Mouse (Mus musculus) limb, embryonic 11.5 days (tissue): Measurements from ENCODE around the gene H2-T3. TPM values are rescaled to one million over a fixed set of nuclear protein-coding genes. Genes with fewer than 3 reads are reported as not detected.
A peak's percentile ranks its signal among the peaks of the same experiment; 100 is the strongest.
"Not testable (repeated sequence)": the region's sequence is repeated elsewhere in the genome, so short reads cannot be mapped to it uniquely, and the experiment has no call there.

Experiments
- ATAC-seq: fragments of 200-750 bp; cut with Nextera tagmentation; 2 replicates; pipeline ENCODE4 v1.8.0; 2017; ENCODE audit warnings: low read depth; ENCODE audit not compliant: insufficient number of reproducible peaks, low FRiP score, low TSS enrichment
- DNase-seq: peaks from one replicate; pipeline ENCODE4 v3.0.0-alpha.2; 2015; ENCODE audit warnings: low spot score
- H3K27ac ChIP-seq: fragments of 300-500 bp; sonication (generic); replicated peaks from 2 replicates; pipeline ENCODE4 v1.5.1; 2014; ENCODE audit warnings: low read depth, mild to moderate bottlenecking, low read length
- H3K27me3 ChIP-seq: fragments of 300-500 bp; sonication (generic); 2 replicates; pipeline ENCODE4 v1.6.1; 2014; ENCODE audit warnings: mild to moderate bottlenecking, low read length, mixed read lengths; ENCODE audit not compliant: control insufficient read depth, insufficient read depth
- H3K36me3 ChIP-seq: fragments of 300-500 bp; sonication (generic); 2 replicates; pipeline ENCODE4 v1.6.1; 2014; ENCODE audit warnings: mild to moderate bottlenecking, low read length, moderate library complexity, mixed read lengths; ENCODE audit not compliant: control insufficient read depth, insufficient read depth
- H3K4me1 ChIP-seq: fragments of 300-500 bp; sonication (generic); 2 replicates; pipeline ENCODE4 v1.6.1; 2014; ENCODE audit warnings: low read length, mixed read lengths; ENCODE audit not compliant: control insufficient read depth, insufficient read depth
- H3K4me2 ChIP-seq: fragments of 300-500 bp; sonication (generic); 2 replicates; pipeline ENCODE4 v1.6.1; 2014; ENCODE audit warnings: low read depth, mild to moderate bottlenecking, moderate library complexity; ENCODE audit not compliant: severe bottlenecking
- H3K4me3 ChIP-seq: fragments of 300-500 bp; sonication (generic); 2 replicates; pipeline ENCODE4 v1.5.1; 2014; ENCODE audit warnings: low read depth, low read length
- H3K9ac ChIP-seq: fragments of 300-500 bp; sonication (generic); 2 replicates; pipeline ENCODE4 v1.6.1; 2014; ENCODE audit warnings: mild to moderate bottlenecking, low read length
- H3K9me3 ChIP-seq: fragments of 300-500 bp; sonication (generic); 2 replicates; pipeline ENCODE4 v1.6.1; 2016; ENCODE audit warnings: low read length; ENCODE audit not compliant: control insufficient read depth
- WGBS: fragments of 180-500 bp; shearing (Covaris S2); extraction: QIAGEN DNeasy Blood & Tissue Kit; methylation state at CpG from one replicate; pipeline ENCODE4 v1.1.7; 2014; 5-methylcytosine and 5-hydroxymethylcytosine counted together
- polyA plus RNA-seq: library from polyadenylated mRNA; unstranded; fragments of >200 nt; fragmentation: Nextera tagmentation; extraction: Ambion mirVana; gene quantifications from 2 replicates; pipeline ENCODE4 v1.2.1, GENCODE M21; 2014

H2-T3 gene
- polyA plus RNA-seq, 1 experiment from 2014 or later = not detected

GRCm38 (mm10) chr17:36154271-36155149 is 35.6 kb downstream of the H2-T3 start:
- H3K9ac ChIP-seq = no peak overlapping the region
- DNase-seq = no peak
- H3K9me3 ChIP-seq = no peaks in the 10 kb centered on the region
- no peak overlapping the region for H3K27ac ChIP-seq
- H3K36me3 ChIP-seq = no peaks in the 10 kb centered on the region
- H3K4me1 ChIP-seq = no peaks in the 10 kb centered on the region
- no peak for ATAC-seq
- no peak overlapping the region; the same call in 1 of the 2 replicates for H3K4me2 ChIP-seq
- H3K4me3 ChIP-seq = no peak overlapping the region
- 26% methylated on average over 3 of the region's 3 CpGs for WGBS
- peaks cover 29% of the 10 kb centered on the region for H3K27me3 ChIP-seq

GRCm38 (mm10) chr17:36151200-36151599 is 38.9 kb downstream of the H2-T3 start:
- not testable (repeated sequence) for H3K9me3 ChIP-seq, H3K36me3 ChIP-seq, H3K4me1 ChIP-seq, DNase-seq, H3K4me2 ChIP-seq, H3K9ac ChIP-seq, ATAC-seq, H3K4me3 ChIP-seq, H3K27ac ChIP-seq
- WGBS = 52% methylated on average over 4 of the region's 4 CpGs
- peaks cover 25% of the 10 kb centered on the region for H3K27me3 ChIP-seq

GRCm38 (mm10) chr17:36148468-36148867 is 41.6 kb downstream of the H2-T3 start:
- not testable (repeated sequence) for ATAC-seq, H3K4me3 ChIP-seq, H3K9me3 ChIP-seq, H3K4me2 ChIP-seq, H3K4me1 ChIP-seq, H3K27ac ChIP-seq, DNase-seq, H3K9ac ChIP-seq, H3K36me3 ChIP-seq
- H3K27me3 ChIP-seq = peaks cover 33% of the 10 kb centered on the region
- 75% methylated on average over 5 of the region's 5 CpGs for WGBS

GRCm38 (mm10) chr17:36146937-36147336 is 43.1 kb downstream of the H2-T3 start:
- 81% methylated on average over 1 of the region's 1 CpGs for WGBS
- H3K9ac ChIP-seq, H3K4me1 ChIP-seq, H3K4me3 ChIP-seq, H3K27ac ChIP-seq, H3K9me3 ChIP-seq, H3K4me2 ChIP-seq, ATAC-seq, DNase-seq, H3K36me3 ChIP-seq: not testable (repeated sequence)
- peaks cover 32% of the 10 kb centered on the region for H3K27me3 ChIP-seq

- not testable (repeated sequence) for ATAC-seq
Observed at GRCm38 (mm10) chr17:36145861-36146156, 44.3 kb downstream of the H2-T3 start.

GRCm38 (mm10) chr17:36145111-36145860 is 44.8 kb downstream of the H2-T3 start:
- no peaks in the 10 kb centered on the region for H3K4me1 ChIP-seq
- DNase-seq (peak; percentile 40), ATAC-seq (no peak)
- peak overlapping the region; percentile 31 for H3K4me2 ChIP-seq
- WGBS = 1% methylated on average over 72 of the region's 78 CpGs
- H3K4me3 ChIP-seq = peak overlapping the region; percentile 14; the same call in 1 of the 2 replicates
- H3K27me3 ChIP-seq = peaks cover 31% of the 10 kb centered on the region
- H3K27ac ChIP-seq = no peak overlapping the region
- H3K9ac ChIP-seq = no peak overlapping the region
- H3K36me3 ChIP-seq = no peaks in the 10 kb centered on the region
- H3K9me3 ChIP-seq = no peaks in the 10 kb centered on the region

More at GRCm38 (mm10) chr17:36145861-36146156, 44.3 kb downstream of the H2-T3 start:
- DNase-seq, H3K27ac ChIP-seq, H3K9me3 ChIP-seq, H3K9ac ChIP-seq, H3K36me3 ChIP-seq, H3K4me1 ChIP-seq, H3K4me3 ChIP-seq: not testable (repeated sequence)
- WGBS = 1% methylated on average over 13 of the region's 13 CpGs
- Histone ChIP-seq H3K4me2 (0 out of 2 replicates have a peak overlapping the region, but pooled peaks have one; percentile 31), H3K27me3 (peaks cover 31% of the 10 kb centered on the region)

- not testable (repeated sequence) for H3K4me2 ChIP-seq, H3K36me3 ChIP-seq, H3K27me3 ChIP-seq, DNase-seq, H3K9ac ChIP-seq, H3K27ac ChIP-seq, H3K9me3 ChIP-seq, H3K4me1 ChIP-seq, H3K4me3 ChIP-seq, ATAC-seq
- 85% methylated on average over 1 of the region's 1 CpGs for WGBS
Observed at GRCm38 (mm10) chr17:36136299-36136848, 53.7 kb downstream of the H2-T3 start.
